Mouse (Mus musculus) embryo, embryonic 11.5 days (tissue): ENCODE data around the gene Chic2.

ENCODE experiments used
- DNase-seq: peaks from one replicate; pipeline ENCODE4 v3.0.0-alpha.2; 2012; ENCODE audit warnings: low read depth, low spot score

The Chic2 gene

DNA sequence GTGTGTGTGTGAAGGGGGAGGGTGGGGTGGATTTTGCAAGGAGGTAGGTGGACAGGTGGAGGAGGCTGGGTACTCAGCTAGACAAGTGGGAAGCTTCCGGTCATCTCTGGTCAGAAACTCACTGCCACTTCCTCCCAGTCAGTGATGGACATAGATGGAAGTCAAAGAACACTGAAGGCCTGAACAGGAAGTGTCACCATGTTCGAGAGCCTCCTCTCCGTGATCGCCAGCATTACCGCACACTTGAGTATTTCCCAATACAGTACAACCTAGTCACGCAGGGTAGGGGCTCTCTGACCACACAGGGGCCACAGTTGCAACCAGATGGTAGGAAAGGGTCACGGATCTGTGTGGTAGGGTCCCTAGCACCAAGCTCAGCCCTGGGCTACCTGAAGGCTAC is 69.1 kb downstream of the Chic2 start:
- DNase-seq = no peak

DNA sequence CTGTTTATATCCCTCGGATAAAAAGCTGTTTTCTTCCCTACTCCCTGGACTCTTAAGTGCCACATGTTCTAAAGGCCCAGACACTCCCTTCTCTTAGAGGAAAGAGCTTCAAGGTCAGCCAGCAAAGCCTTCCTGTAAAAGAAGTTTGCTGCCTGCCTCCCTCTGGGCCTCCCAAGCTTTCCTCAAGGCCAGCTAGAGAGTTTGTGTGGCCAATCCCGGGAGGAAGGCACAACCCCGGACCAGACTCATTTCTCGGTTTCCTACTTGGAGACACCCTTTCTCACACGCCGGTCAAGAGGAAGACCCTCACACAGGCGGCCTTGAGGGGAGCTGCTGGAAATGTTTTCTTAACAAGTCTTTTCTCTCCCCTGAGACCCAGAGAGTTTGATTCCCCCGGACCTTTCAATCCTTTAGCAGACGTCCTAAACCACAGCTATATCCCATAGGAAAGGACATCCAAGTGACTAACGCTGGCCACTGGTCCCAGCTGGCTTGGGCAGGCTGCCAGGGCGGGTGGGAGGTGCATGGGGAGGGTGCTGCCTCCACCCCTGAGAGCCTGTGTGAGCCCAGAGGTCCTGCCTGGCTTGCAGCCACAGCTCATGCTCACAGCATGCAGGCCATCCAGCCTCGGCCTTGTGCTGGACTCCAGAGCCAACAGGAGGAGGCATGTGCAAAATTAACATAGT is 69.7 kb downstream of the Chic2 start:
- no peak for DNase-seq

DNA sequence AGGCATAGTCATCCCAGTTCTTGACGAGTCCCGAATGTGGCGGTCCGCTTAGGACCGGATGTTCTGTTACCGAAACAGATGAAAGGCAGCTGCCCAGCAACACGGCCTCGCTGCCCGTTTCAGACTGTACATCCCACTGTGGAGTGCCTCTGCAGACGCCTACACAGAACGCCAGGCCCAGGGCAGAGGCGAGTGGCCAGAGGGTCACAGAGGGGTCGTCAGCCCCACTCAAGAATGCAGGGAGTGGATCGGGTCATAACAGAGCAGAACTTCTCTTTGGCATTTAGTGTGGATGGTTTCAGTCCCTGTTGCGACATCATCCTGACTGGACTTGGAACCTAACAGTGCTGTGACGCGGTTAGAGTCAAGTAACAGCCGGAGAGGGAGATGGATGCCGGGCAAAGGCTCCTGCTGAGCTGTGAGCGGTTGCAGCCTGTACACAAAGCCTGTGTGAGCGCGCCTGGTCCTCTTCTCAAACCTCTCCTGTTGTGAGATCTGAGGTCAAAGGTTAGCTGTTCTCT is 70.5 kb downstream of the Chic2 start:
- no peak for DNase-seq

DNA sequence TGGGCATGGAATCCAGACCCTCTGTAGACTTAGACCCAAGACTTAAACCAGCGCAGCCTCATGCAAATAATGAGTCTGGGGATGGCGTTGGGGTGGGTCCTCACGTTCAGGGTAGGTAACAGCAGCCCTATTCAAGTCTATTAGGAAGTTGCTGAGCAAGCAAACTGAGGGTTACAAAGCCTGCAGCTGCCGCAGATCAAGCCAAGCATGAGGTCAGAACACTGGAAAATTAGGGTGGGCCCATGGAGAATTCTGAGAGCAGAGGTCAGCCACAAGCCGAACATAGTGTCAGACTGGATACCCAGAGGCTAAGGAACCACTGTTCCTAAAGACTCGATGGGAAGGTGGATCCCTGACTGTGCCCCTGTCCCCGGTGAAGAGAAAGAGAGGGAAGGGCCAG is 73.2 kb downstream of the Chic2 start:
- no peak for DNase-seq

DNA sequence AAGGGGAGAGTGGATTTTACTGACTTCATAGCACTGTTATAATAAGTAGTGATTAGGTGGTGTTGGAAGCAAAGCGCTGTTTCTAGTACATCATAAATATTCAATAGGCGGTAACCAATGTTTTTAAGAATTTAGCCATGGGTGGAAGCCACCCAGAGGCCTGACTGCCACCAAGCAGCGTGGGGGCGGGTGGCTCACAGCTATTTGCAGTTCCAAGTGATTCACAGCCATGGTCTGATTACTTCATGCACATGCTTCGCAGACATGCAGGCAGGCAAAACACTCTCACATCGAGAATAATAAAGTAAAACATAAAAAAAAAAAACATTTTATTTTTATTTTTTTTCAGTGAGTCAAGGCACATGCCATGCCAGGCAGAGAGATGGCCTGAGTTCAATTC is 75.2 kb downstream of the Chic2 start:
- DNase-seq = no peak

DNA sequence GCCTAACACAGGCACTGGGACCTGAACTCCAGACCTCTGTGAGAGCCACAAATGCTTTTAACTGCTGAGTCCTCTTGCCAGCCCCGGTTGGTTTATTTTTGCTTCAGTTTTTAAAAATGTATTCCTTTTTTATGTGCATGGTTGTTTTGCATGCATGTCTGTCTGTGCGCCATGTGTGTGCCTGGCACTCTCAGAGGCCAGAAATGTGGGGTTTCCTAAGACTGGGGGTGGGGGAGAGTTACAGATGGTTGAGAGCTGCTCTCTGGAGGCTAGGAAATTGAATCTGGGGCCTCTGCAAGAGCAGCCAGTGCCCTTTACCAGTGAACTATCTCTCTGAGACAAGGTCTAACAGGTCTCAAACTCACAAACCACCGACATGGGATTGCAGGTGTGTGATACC is 76.7 kb downstream of the Chic2 start:
- no peak for DNase-seq

DNA sequence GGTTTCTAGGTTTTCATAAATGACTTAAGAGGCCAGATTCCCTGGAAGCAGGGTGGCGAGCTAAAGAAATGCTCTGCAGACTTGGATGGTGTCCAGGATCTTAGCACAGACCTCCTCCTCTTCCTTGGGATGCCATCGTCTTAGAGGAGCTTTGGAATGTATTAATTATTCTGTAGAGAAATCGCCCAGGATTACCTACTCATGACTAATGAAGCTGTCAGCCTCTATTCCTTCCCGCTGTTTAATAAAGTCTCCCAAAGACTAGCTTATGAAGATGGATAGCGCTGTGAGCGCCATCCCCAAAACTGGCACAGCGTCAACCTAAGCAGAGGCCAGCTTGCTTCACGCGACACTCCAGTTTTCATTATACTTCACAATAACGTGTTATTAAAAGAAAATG is 77.7 kb downstream of the Chic2 start:
- no peak for DNase-seq

DNA sequence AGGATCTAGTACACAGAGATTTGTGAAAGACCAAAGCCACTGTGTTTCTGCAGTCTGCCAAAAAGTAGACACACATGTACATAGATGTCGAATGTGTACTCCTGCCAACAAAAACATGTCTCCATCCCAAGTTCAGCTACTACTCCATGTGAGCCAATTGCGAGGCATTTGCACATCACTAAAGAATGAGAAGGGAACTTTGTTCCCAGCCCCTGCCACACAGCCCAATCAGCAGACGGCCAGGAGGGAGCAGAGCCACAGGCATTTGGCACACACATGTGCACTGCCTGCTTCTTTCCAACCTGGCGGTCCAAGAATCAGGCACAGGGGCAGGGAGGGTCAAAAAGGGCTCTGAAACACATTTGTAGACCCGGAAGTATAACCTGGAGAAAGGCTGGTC is 81.8 kb downstream of the Chic2 start:
- no peak for DNase-seq

DNA sequence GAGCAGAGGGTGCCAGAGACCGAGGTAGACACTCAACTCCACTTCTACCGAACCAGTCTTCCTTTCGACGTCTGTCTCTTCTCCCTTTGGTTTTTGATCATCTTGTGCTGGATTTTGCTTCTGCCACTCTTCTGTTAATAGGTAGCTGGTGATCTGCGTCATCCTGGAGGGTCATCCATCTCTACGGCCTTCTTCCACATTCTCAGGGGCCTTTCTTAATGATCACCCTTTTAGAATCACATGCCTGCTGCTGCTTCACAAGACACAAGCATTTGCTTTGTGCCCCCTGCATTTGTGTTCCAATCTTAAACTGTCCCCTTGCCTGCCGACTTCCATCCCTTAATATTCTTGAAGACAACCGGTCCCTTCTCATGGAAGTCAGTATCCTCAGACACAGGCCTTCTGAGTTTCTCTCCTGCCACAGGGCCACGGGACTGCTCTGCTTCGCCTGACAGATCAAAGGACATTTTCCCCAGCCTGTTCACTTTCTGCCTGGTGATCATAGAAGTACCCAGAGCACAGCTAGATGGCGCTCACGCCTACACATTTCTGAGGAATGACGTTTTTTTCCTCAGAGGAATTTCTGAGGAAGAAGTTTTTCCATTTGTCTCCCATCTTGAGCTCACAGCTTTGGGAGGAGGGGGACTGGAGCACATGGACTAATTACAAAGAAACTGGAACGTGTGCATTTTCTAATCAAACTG is 83.6 kb downstream of the Chic2 start:
- DNase-seq = peak; percentile 70

DNA sequence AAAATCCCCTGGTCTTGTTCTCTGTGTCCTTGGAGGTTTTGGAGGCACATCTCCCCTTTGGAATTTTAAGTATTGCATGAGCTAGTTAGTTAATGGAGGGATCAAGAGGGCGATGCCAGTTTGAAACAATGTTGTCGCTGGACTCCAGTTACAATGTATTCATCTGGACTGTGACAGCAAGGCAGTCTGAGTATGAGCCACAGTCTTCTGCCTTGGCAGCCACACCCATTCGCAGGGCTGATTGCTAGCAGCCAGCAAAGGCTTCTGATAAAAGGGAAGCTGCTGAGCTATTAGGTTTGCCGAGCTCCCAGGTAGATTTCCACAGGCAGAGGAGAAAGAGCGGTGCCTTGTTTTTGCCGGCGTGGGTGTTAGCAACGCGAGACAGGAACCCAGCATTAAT is 84.3 kb downstream of the Chic2 start:
- no peak for DNase-seq

DNA sequence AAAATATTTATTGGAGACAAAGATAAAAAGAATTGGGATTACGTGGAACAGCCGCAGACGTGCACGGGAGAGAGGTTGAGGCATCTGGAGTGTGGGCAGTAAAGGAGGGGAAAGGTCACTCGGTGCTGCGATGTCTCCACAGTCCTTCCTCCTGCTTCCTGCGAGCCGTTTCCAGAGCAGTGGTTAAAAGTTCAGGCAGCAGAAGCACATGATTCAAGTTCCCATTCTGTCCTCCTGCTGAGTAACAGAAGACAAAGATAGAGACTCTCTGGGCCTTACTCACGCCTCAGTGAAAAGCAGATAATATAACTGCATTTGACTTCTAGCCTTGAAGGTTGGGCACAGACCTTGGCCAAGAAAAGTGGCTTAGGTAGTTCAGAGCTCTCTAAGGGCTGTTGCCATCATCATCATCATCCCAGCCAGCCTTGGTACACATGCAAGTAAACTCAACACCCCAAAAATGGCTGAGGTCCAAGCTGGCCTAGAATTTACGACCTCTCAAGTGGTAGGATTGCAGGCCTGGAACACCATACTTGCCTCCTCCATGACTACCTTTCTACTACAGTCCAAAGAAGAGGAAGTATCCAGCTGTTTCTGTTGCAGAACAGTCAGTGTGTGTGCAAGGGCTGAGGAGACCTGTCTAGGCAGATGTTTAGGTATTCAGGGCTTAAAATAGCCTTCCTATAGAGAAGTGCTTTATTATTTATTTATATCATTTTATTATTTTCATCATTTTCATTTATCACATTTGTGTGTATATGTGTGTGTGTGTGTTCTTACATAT is 87.1 kb downstream of the Chic2 start:
- no peak for DNase-seq

DNA sequence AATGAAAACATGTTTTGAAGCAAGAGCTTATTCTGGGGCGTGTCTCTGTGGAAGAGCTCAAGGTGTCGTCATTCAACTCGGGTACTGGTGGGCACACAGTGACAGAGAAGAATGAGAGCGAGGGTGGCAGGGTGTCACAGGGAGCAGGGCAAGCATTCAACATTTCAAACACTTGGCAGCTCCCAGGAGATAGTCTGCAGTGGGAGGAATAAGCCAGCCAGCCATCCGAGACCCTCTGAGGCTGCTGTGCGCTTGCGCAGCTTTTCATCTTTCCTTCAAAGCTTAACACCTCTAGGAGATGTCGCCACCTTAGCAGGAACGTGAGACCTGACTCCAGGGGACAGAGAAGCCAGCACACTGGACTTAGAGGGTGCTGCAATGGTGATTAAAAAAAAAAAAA is 88.2 kb downstream of the Chic2 start:
- no peak for DNase-seq

DNA sequence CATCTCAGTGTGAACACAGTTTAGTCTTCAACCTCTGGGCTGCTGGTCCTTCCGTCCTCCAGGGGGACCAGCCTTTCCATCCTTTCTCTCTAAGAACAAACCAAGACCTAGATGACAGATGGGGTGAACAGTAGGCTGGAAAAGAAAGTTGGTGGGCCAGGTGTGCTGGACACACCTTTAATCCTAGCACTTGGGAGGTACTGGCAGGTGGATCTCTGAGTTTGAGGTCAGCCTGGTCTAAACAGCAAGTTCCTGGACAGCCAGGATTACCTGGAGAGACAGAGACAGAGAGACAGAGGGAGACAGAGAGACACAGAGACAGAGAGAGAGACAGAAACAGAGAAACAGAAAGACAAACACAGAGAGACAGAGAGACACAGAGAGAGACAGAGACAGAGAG is 89.0 kb downstream of the Chic2 start:
- no peak for DNase-seq

DNA sequence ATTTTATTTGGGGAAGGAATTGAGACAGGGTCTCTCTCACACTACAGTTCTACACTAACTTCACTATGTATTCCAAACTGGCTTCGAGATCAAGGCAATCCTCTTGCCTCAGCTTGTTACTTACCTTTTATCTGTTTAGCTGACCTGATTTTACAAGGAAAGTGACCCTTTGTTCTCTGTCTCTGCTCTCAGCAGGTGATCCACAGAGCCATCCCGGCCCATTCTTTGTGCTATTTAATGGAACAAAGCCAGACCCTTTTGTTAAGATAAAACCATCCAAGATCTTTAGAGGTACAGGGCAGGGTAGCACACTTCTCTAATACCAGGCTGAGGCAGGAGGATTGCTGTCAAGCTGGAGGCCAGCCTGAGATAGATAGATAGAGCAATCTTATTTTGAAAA is 91.6 kb downstream of the Chic2 start:
- DNase-seq = no peak

DNA sequence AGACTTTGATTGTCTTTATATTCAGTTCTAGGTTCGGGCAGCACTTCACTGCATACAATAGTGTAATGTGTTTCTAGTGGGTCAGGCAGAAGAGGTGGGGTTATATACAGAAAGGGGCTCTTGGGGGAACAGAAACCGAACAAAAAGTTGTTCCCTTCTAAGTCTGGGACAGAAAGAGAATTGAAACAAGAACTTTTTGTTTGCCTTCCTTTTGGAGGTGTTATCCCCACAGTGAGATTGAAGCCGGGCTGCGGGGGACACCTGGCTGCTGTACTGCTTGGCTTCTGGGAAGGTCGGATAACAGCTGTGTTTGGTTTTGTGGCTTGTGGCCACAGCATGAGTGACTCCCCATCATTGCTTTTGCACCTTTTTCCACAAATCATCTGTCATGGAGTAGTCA is 93.2 kb downstream of the Chic2 start:
- no peak for DNase-seq

DNA sequence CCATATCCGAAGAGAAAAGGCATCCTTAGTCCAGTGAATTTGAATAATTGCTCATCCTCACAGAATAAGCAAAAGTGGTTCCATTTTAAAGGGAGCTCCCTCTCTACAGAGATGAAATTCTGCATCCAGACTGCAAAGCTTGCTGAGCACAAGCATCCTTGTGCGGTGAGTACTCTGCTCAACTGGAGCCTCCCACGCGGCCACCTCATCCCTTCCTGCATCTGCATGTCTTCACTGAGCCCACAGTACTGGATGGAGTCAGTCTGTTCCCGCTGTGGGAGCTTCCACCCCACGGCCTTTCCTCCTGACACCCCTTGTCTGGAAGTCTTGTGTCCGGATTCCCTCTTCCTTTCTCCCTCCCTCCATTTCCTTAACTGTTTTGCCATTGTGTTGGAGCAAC is 95.3 kb downstream of the Chic2 start:
- no peak for DNase-seq

DNA sequence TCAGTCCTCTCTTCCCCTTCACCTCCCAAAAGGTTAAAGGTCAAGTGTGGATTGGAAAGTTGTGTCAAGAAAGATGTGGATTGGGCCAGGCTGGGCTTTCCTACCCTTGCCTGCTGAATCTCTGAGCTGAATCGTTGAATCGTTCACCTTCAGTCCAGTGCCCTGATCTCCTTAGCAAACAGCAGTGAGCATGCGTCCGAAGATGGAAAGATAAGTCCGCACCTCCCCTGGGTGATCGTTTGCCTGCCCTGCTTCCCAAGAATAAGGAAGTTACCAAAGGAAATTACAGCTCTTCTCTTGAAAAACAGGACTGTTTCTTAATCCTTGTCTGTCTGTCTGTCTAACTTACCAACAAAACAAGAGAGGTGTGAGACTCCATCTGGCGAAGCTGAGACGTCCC is 96.1 kb downstream of the Chic2 start:
- DNase-seq = no peak
